Mouse (Mus musculus) cortical plate, adult 2 months (tissue): Measurements from ENCODE around the gene Rab3gap2.

Experiments used
- CTCF ChIP-seq: fragments of 200-500 bp; IDR thresholded peaks from 2 replicates; pipeline ENCODE4 v1.5.1; 2011; ENCODE audit warnings: mild to moderate bottlenecking, control low read depth, low read length; ENCODE audit not compliant: insufficient read depth; ENCODE audit errors: extremely low read depth
- POLR2A ChIP-seq: fragments of 200-500 bp; IDR thresholded peaks from 2 replicates; pipeline ENCODE4 v1.6.1; 2011; ENCODE audit warnings: mild to moderate bottlenecking, low read length, control low read depth; ENCODE audit not compliant: insufficient read depth; ENCODE audit errors: extremely low read depth

DNA sequence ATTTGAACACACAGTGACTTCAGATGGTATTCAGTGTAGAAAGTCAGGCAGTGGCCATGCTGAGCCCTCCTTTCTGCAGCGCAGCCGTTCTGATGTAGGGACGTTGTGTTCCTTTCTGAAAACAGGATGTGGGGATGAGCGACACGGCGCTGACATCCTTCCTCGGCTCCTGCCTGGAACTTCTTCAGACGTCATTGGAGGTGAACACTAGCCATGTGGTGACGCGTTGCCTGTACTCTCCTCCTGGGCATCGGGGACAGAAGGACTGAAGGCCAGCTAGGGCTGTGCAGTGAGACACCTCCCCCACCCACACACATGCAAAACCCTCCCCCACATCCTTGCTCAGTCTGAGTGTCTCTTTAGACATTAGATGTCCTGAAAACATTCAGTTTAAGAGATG is 73.1 kb downstream of the Rab3gap2 start:
- TF ChIP-seq POLR2A (no peak), CTCF (no peak)
